Mouse (Mus musculus): Measurements from ENCODE around the gene Tmem52. TPM values are rescaled to one million over a fixed set of nuclear protein-coding genes. Genes with fewer than 3 reads are reported as not detected.
"Not testable (repeated sequence)": the region's sequence is repeated elsewhere in the genome, so short reads cannot be mapped to it uniquely, and the experiment has no call there.

Tmem52 gene
- total RNA-seq, 2 experiments from 2014 or later, result 4.5 to 10.0 TPM

DNA sequence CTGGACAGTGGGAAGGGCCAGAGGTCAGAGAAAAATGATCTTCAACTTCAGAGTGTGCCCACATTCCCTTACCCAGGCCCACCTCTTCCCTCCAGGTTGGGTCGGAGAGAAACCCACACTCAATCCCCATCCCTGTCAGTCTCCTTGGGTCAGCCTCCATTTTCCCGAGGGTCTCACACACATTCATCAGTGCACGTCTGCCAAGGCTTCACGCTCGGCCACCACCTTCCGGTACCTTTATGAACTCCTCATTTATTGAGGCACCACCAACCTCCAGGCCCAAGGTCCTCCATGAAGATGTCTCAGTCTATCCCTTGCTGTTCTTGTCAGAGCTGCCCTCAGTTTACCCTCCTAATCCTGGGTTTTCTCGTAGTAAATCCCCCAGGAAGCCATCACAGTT, 2.1 kb downstream of the Tmem52 start:
- intact Hi-C loops (cut with DNase I), result no loop called here

DNA sequence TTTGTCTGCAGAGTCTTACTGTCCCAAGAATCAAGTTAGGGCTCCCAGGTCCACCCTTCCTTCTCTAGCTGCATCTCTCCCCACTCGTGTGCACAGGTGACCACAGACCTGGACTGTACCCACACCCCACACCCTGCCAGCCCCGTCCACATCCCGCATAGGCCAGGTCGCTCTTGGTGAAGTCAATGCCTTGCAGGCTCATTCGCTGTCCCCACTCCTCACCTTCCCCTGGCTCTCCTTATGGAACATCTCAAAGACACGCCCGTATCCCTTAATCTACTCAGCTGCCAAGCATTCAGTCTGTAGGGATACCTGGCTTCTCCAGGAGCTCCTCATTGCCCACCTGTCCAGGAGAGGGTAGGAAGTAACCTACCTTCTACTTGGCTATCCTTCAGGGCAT, 2.5 kb downstream of the Tmem52 start:
- no peak for DNase-seq
- intact Hi-C loops (cut with DNase I), result no loop called here

More for the DNA sequence above, 2.1 kb downstream of the Tmem52 start:
- no peak for DNase-seq

DNA sequence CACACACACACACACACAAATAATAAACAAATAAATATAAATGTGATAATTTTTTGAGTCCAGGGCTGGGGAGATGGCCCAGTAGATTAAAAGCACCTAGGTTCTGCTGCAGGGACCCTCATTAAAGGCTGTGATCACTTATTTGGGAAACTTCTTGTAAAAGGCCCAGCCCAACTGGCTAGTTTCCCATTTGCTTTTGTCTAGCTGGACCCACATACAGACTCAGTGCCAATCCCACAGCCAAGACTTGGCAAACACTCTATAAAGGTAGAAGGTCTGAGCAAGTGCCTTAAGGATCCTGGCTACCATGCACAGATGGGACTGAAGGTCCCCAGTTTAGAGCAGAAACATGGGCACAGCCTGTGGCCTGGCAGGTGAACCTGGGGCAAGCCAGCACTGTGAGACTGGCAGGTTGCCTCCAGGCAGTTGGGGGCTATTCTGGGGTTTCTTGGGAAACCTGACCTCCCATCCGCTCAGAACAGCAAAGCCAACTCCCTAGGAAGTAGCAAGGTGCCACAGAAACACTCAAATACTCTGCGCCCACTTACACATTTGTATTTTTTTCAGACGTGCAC, 3.9 kb downstream of the Tmem52 start:
- intact Hi-C loops (cut with DNase I), result no loop called here
- DNase-seq, result no peak

DNA sequence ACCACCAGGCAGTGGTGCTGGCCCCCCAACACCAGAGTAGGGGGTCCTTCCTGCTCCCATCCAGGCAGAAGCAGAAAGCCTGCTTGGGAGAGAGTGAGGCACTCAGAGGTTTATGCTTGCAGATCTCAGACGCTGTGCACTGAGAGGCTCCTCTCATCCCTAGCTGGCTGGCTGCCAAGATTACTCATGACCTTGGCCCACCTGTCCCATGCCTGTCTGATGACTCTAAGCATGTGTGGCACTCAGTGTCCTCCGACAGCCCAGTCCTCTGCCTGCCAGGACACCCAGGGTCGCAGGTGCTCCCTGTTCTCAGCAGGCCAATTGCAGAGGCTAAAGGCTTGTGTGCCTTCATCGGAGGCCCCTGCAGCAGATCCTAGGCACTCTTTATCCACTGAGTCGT, 4.4 kb downstream of the Tmem52 start:
- DNase-seq, result no peak
- intact Hi-C loops (cut with DNase I), result no loop called here

DNA sequence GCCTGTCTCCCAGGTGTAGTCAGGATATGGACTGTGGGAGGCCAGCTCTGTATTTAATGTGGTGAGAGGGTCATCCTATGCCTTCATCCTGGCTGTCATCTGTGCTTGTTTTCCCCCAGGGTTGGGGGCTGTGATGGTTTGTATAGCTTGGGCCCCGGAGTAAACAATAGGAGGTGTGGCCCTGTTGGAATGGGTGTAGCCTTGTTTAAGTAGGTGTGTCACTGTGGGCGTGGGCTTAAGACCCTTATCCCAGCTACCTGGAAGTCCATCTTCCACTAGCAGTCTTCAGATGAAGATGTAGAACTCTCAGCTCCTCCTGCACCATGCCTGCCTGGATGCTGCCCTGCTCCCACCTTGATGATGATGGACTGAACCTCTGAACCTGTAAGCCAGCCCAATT, 4.9 kb downstream of the Tmem52 start:
- DNase-seq; intact Hi-C loops (cut with DNase I): not testable (repeated sequence)

DNA sequence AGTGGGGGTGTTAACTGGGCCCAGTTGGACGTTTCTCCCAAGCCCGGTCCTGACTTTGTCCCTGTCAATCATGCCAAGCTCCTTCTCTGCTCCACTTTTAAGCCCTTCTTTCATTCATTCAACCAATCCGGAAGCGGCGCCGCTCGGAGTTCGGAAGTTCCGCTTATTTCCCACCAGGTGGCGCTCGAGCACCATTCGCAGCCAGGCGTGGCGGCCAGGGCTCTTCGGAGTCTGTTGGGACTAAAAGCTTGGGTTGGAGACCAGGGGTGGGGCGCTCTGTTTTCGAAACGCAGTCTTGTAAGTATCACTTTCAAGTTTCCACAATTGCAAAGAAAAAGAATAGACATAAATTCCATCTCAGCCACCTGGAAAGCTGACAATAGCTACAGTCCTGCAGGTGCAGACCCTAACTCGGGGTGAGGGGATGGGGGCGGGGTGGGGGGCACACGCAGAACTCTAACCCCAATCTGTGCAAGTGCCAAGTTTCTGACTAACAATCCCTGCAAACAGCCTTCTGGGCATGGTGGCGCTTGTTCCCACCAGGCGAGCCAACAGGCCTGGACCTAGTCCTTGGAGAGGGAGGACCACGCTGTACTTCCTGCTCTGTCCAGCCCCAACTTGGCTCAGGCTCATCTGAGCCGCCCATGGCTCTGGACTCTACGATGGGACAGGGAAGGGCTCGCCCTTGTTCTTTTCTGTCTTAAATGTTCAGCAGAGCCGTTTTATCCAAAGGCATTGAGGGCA, 12.6 kb downstream of the Tmem52 start:
- peak; percentile 86 to 87 for DNase-seq
- intact Hi-C loops (cut with DNase I), result loop anchor here (1.0 to 2.0 kb wide), 3 partner anchors 87 to 219 kb away; no protein-coding TSS in a partner anchor

DNA sequence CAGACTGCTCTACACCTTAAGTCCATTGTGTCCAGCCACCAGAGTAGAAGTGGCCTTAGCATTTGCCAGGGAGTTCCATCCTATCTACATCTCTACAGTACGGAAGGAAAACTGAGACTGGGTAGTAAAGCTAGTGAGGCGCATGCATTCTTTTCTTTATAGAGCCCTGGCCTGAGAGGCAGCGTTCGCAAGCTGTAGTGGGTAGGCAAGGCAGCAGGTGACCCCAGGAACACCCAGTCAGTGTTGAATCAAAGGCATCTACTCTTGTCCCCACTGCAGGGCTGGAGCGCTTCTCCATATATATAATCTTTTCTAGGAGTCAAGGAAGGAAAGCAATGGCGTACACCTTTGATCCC, 13.2 kb downstream of the Tmem52 start:
- no peak for DNase-seq
- intact Hi-C loops (cut with DNase I), result no loop called here

DNA sequence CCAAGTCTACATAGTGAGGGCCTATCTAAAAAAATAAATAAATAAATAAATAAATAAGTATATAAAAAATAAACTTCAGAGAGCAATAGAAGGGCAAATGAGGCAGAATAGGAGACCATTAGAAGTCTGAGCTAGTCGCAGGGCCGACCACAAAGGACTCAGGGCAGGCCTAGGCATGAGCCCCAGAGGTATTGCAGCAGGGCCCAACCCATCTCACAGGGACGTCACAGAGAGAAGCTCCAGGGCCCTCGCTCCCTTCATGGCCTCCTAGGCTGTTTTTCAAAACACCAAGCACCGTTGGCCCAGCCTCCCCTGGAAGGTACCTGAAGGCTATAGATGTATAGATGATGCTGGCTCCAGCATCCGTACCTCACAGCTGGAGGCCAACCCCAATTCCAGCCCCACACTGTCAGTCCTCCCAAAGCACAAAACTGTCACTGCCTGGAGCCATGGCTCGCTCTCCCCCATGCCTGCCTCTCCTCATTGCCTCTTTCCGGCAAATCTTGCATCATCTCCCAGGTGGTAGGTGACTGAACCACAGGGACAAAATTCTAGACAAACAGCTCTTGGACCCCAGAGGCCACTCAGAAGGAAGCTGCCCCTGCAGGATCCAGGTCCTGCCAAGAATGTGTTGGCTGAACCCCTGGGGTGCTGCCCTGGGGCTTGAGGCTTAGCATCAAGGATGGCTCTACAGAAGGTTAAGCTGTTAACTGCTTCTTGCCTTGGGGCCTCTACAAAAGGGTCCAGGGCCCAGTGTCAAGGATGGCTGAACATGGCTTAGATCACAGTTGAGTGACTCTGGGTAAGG, 14.0 kb downstream of the Tmem52 start:
- DNase-seq, result no peak
- intact Hi-C loops (cut with DNase I), result no loop called here

DNA sequence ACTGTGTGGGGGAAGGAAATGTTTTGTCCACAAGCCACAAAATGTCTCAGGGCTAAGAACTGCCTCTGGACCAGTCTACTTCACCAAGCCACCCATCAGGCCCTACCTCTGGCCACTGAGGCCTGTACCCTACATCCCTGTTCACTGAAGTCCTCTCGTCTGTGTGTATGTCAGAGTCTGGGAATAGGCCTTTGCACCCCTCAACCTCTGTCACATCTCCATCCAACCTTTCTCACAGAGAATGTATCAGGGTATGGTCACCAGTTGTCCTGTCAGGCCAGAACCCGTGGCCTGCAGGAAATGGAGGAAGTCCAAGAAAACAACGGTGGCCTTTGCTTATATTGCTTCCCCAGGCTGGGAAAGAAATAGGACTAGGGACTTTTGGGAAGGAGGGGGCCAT, 16.6 kb downstream of the Tmem52 start:
- DNase-seq, result no peak
- intact Hi-C loops (cut with DNase I), result no loop called here

DNA sequence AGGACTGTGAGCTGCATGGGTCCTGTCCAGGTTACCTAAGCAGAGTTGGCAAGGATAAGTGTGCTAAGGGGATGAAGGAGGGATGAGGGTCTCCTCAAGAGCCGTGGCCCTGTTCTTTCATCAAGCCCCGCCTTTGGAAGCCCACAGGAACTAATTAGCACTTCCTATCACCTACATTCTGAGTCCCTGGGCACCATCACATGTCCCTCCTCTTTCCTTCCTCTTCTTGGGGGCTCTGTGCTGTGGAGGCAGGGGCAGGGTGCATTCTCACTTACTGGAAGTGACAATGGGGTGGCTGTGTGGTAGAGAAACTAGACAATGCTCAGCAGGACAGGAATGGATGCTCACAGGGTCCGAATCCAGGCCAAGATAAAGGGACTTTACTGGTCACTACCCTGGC, 18.8 kb downstream of the Tmem52 start:
- no peak for DNase-seq
- intact Hi-C loops (cut with DNase I), result no loop called here

DNA sequence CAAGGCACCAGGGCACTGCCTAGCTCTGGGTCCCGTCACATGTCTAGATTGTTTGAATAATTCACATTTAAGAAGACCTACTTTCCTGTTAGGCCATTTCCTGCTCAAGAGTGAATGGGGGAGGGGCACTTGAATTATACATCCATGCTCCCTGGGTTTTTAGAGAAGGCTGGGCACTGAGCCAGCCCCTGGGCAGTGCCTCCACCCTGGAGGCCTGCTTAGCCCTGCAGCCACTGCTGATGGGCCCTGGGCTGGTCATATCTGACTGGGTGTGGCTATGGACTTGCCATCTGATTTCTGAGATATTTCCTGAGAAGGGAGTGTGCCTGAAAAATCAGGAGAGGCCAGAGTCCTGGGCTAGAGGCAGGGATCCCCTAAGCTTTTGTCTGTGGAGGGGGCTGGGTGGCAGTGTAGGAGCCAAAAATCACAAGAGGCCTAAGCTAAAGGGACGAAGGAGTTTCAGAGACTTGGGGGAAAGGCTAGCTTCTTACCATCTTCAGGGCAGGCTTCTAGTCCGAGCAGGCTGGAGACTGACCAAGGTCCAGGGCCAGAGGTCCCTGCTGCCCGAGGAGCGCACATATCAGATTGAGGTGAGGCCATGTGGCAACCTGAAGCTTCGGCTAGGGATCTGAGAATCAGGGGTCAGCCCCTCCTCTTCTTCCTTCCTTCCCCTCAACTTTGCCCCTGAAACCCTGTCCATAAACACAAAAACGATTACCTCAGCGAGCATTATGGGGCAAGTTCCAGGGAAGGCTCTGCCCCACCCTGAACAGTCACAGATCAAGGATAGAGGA, 19.5 kb downstream of the Tmem52 start:
- intact Hi-C loops (cut with DNase I), result no loop called here

DNA sequence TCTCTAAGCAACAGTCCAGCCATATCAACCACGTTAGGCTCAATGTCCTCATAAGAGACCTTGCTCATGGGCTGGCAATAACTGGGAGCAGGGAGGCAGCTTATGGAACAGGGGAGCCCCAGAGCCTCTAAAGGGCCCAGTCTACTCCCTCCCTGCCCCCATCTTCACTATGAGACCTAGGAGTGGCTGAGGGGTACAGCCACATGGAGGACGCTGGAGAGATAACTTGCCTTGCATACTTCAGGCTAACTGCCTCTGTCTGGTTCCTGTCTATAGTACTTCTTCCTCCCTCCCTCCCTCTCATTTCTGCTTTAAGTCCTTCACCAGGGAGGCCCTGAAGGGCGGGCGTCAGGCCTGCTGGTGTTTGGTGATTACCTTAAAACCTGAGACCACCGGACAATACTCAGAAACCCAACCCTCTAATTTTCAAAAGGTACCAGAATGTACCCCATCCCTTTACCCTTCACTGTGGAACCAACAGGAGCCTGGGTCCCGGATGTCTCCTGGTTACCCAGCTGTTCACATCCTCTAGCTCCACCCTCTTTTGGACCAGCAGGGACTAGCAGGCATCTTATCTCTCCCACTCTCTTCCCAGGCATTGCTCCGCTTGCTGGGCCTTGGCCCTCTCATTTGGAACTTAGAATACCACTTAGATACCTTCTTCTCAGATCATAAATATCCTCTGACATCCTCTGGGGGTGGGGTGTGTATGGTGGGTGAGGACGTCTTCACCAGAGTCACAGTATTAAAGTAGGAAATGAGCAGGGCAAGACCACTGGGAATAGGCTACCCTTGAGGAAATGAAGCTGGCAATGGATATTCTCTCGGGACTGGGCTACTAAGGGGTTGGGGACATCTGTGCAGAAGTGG, 20.4 kb downstream of the Tmem52 start:
- intact Hi-C loops (cut with DNase I), result no loop called here
- DNase-seq, result no peak

More for the DNA sequence above, 19.5 kb downstream of the Tmem52 start:
- DNase-seq, result peak; percentile 67 to 69

DNA sequence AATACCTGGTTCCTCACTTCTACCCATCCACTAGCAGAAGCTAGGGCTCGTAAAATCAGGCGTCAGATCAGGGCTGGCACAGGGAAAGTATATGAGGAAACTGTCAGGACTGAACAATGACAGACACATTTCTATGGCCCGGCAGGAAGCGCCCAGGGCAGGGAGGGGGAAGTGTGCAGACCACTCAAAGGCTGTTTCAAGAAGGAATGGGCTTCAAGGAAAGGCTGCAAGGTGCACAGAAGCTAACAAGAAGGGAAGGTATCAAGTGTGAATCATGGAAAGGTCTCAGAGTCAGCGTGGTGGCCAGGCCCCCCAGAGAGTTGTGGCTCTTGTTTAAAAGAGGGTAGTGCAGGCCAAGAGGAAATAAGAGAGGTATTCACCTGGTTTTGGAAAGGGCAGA, 21.5 kb downstream of the Tmem52 start:
- DNase-seq, result no peak
- intact Hi-C loops (cut with DNase I), result no loop called here

DNA sequence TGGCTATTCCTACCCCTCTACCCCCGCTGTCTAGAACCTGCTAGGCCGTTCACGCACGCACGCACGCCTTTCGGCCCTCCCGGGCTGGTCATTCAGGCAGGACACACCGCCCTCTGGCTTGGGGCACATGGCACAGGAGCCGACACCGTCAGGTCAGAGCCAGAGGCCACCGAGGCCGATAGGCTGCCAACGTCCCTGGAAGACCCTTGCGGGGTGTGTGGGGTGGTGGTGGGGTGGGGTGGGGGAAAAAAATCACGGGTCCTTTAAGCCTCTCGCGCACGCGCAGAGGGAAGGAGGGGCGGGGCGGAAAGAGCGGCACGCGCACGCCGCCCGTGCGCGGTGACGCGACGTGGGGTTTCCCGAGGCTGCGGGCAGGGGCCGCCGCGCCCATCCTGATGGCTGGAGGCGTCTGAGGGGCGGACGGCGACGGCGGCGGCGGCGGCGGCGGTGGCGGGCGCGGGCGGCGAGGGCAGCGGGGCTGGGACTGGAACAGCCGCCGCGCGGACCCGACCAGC, 22.1 kb downstream of the Tmem52 start, which contains the start of gene Gnb1:
TSS of gene Gnb1 (plus strand) at position 372 of the 515 bp plus-strand sequence.
- peak; percentile 98 for DNase-seq
- intact Hi-C loops (cut with DNase I), result no loop called here

DNA sequence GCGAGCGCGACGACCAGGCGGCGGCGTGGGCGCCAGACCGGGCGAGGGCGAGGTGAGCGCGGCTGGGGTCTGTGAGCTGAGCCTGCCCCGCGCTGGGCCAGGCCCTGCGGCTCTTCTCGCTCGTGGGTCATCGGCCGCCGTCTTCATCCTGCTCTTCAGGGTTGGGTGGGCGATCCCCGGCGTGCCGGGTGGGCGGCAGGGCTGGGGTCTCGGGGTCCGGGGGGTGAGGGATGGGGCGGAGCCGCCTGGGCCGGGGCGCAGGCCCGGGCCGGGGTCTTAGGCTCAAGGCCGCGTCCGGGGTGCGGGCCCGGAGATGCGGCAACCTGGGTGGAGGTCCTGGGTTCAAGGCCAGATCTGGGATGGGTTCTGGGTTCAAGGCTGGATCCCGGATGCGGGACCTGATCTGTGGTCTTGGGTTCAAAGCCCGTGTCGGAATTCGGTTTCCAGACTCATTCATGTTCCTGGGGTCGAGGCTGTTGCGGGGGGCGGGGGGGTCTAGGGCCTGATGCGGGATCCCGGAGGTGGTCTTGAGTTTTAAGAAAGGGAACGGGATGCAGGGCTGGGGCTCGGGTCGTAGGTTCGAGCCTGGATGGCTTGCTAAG, 22.7 kb downstream of the Tmem52 start:
- DNase-seq, result no peak

DNA sequence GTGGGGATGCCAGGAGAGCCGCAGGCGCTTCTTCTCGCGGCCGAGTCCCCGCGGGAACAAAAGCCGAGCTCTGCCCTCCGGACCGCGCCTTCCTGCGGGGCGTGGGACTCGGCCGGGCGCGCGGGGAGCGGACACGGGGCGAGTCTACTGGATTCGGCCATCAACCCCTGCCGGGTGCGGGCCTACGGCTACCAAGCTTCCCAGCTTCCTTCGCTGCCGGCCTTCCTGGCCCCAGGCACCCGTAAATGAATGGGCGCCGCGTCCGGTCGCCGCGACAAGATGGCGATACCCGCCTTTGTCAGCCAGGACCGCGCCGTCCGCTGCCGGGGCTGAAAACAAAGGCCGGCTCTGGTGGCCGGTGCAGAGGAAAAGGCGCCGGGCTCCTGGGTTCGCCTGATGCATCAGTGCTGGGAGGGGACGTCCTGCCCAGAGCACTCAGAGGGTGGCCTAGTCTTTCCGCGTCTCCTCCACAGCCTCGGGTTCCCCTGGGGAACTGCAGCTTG, 23.3 kb downstream of the Tmem52 start:
- intact Hi-C loops (cut with DNase I), result no loop called here
- peak; percentile 66 to 75 for DNase-seq

More for the DNA sequence above, 22.7 kb downstream of the Tmem52 start:
- intact Hi-C loops (cut with DNase I), result no loop called here

DNA sequence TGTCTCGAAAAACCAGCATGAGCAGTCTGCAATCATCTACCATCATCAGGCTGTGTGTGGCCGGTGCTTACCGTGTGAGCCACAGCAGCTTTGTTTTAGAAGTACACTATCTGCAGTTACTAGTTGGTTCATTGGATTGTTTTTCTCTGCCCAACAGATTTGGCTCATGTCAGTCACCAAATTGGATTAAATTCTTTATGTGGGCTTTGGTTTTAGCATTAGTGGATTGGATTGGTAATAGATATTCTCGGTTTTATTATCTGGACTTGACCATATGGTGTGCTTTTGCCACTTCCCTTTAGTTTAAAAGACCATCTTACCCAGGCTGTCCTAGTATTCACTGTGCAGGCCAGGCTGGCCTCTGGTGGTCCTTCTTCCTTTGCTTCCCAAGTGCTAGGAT, 26.0 kb downstream of the Tmem52 start:
- intact Hi-C loops (cut with DNase I), result loop anchor here (2.0 kb wide), 1 partner anchor 14 kb away; no protein-coding TSS in a partner anchor
- no peak for DNase-seq

DNA sequence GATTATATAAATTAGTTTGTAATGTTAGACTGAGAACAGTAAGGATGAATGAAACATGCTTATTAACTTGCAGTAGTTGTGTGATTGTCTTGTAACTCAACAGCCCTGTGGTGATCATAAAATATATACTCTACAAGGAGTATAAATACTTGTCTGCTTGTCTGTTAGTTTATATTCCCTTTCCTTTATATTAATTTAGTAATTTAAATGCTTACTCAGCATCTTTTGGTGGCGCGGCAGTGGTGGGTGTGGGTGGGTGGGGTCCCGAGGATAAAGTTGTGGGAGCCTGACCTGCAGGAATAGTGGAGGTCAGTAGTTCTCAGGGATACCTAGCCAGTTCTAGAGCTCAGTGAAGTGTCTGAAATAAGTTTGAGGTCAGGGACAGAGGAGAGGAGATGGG, 29.0 kb downstream of the Tmem52 start:
- DNase-seq, result no peak
- intact Hi-C loops (cut with DNase I), result no loop called here

DNA sequence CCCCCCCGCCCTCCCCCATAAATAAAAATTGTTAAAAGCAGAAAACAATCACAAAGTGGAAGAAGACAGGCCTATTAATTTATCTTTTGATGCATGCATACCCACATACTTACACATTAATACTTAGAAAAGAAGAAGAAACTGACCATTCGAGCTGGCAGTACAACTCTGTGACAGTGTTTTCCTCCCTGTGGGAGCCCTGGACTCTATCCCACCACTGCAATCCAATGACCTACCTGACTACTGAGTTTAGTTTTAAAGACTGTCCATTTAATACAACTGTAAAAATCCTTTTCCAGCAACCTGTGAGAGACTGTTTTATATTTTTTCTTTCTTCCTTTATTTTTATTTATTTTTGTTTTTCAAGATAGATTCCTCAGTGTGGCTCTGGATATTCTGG, 32.2 kb downstream of the Tmem52 start:
- intact Hi-C loops (cut with DNase I), result no loop called here
- no peak for DNase-seq

Data from heart, postnatal 36 days (tissue).